Mouse (Mus musculus) kidney, postnatal 25 days (tissue): ENCODE results near the gene Mras.
A peak's percentile ranks its signal among the peaks of the same experiment; 100 is the strongest.

ENCODE experiments used
- DNase-seq, 2 experiments: peaks; one replicate each; pipeline ENCODE4 v3.0.0; 2021; ENCODE audit warnings: mixed read lengths in 2 of 2

Mras gene

GRCm38 (mm10) chr9:99437031-99437764 lies at the start of gene Mras:
TSS of gene Mras (minus strand) at chr9:99437381.
- DNase-seq: no peak

GRCm38 (mm10) chr9:99485144-99485543 lies 48.0 kb upstream of the Mras start:
- no peak for DNase-seq

GRCm38 (mm10) chr9:99484632-99485031 lies 47.5 kb upstream of the Mras start:
- no peak for DNase-seq

GRCm38 (mm10) chr9:99483191-99483590 lies 46.0 kb upstream of the Mras start:
- DNase-seq: no peak

- DNase-seq: no peak
Observed at GRCm38 (mm10) chr9:99480764-99481163, 43.6 kb upstream of the Mras start.

- DNase-seq: no peak
Observed at GRCm38 (mm10) chr9:99479181-99479711, 42.1 kb upstream of the Mras start.

- DNase-seq: no peak
Observed at GRCm38 (mm10) chr9:99471334-99471733, 34.2 kb upstream of the Mras start.

- no peak for DNase-seq
Observed at GRCm38 (mm10) chr9:99470347-99471092, 33.3 kb upstream of the Mras start.

GRCm38 (mm10) chr9:99469681-99470273 lies 32.6 kb upstream of the Mras start:
- DNase-seq: peak; percentile 30 to 44

- DNase-seq: no peak
Observed at GRCm38 (mm10) chr9:99468572-99468971, 31.4 kb upstream of the Mras start.

- DNase-seq: no peak
Observed at GRCm38 (mm10) chr9:99464876-99465275, 27.7 kb upstream of the Mras start.

GRCm38 (mm10) chr9:99459730-99460129 lies 22.5 kb upstream of the Mras start:
- DNase-seq: no peak

- peak; percentile 55 to 75 for DNase-seq
Observed at GRCm38 (mm10) chr9:99458529-99459208, 21.5 kb upstream of the Mras start.

- no peak for DNase-seq
Observed at GRCm38 (mm10) chr9:99454211-99454610, 17.0 kb upstream of the Mras start.

- peak; percentile 10 to 60 for DNase-seq
Observed at GRCm38 (mm10) chr9:99451161-99451560, 14.0 kb upstream of the Mras start, which contains the start of gene Nme9. TSS of gene Nme9 (plus strand) at chr9:99451475.

GRCm38 (mm10) chr9:99449886-99450647 lies 12.9 kb upstream of the Mras start:
- DNase-seq: peak in 1 of 2 experiments; percentile 43

- DNase-seq: no peak
Observed at GRCm38 (mm10) chr9:99447323-99447722, 10.1 kb upstream of the Mras start.

GRCm38 (mm10) chr9:99446259-99446658 lies 9.1 kb upstream of the Mras start:
- DNase-seq: no peak

- DNase-seq: peak in 1 of 2 experiments; percentile 43
Observed at GRCm38 (mm10) chr9:99444590-99445178, 7.5 kb upstream of the Mras start.

GRCm38 (mm10) chr9:99441647-99442433 lies 4.7 kb upstream of the Mras start:
- no peak for DNase-seq

GRCm38 (mm10) chr9:99440941-99441340 lies 3.8 kb upstream of the Mras start:
- no peak for DNase-seq
